Mouse (Mus musculus) CH12.LX (cell line): ENCODE data around the gene U2surp.

Source experiments
- CHD1 ChIP-seq: IDR thresholded peaks from 2 replicates; pipeline ENCODE4 v1.6.1; 2012; ENCODE audit warnings: low read depth, low read length, improper control_type of control experiment, inconsistent platforms
- CTCF ChIP-seq, 2 experiments: IDR thresholded peaks in 1 of 2; conservative IDR thresholded peaks in 1 of 2; 2 replicates each; pipeline ENCODE4 v1.5.1; 2011 to 2012; ENCODE audit warnings: low read depth in 2 of 2, low read length in 2 of 2, improper control_type of control experiment in 1 of 2, inconsistent platforms in 1 of 2, mild to moderate bottlenecking in 1 of 2, moderate library complexity in 1 of 2
- EP300 ChIP-seq: IDR thresholded peaks from 2 replicates; pipeline ENCODE4 v1.6.1; 2011; ENCODE audit warnings: low read length, improper control_type of control experiment
- HCFC1 ChIP-seq: IDR thresholded peaks from 2 replicates; pipeline ENCODE4 v1.6.1; 2012; ENCODE audit warnings: low read depth, mild to moderate bottlenecking, inconsistent platforms, low read length, improper control_type of control experiment
- KAT2A ChIP-seq: IDR thresholded peaks from 2 replicates; pipeline ENCODE4 v1.6.1; 2012; ENCODE audit warnings: low read length, improper control_type of control experiment, inconsistent platforms; ENCODE audit not compliant: insufficient replicate concordance
- MAFK ChIP-seq: IDR thresholded peaks from 2 replicates; pipeline ENCODE4 v1.6.1; 2011; ENCODE audit warnings: low read length, improper control_type of control experiment; ENCODE audit not compliant: insufficient replicate concordance
- MAX ChIP-seq: IDR thresholded peaks from 2 replicates; pipeline ENCODE4 v1.6.1; 2011; ENCODE audit warnings: low read length, improper control_type of control experiment
- POLR2A ChIP-seq: IDR thresholded peaks from 2 replicates; pipeline ENCODE4 v1.6.1; 2011; ENCODE audit warnings: low read depth, mild to moderate bottlenecking, improper control_type of control experiment, low read length
- RAD21 ChIP-seq: IDR thresholded peaks from 2 replicates; pipeline ENCODE4 v1.6.1; 2011; ENCODE audit warnings: low read depth, mild to moderate bottlenecking, low read length, improper control_type of control experiment, moderate library complexity
- RCOR1 ChIP-seq: conservative IDR thresholded peaks from 2 replicates; pipeline ENCODE4 v1.6.1; 2012; ENCODE audit warnings: low read depth, mild to moderate bottlenecking, inconsistent platforms, low read length, improper control_type of control experiment
- USF1 ChIP-seq: IDR thresholded peaks from 2 replicates; pipeline ENCODE4 v1.6.1; 2014; ENCODE audit warnings: low read depth, mild to moderate bottlenecking, inconsistent platforms, low read length, improper control_type of control experiment
- ZC3H11A ChIP-seq: IDR thresholded peaks from 2 replicates; pipeline ENCODE4 v1.6.1; 2012; ENCODE audit warnings: low read depth, mild to moderate bottlenecking, inconsistent platforms, low read length, improper control_type of control experiment
- ZMIZ1 ChIP-seq: IDR thresholded peaks from 2 replicates; pipeline ENCODE4 v1.6.1; 2012; ENCODE audit warnings: low read depth, mild to moderate bottlenecking, inconsistent platforms, low read length, improper control_type of control experiment

DNA sequence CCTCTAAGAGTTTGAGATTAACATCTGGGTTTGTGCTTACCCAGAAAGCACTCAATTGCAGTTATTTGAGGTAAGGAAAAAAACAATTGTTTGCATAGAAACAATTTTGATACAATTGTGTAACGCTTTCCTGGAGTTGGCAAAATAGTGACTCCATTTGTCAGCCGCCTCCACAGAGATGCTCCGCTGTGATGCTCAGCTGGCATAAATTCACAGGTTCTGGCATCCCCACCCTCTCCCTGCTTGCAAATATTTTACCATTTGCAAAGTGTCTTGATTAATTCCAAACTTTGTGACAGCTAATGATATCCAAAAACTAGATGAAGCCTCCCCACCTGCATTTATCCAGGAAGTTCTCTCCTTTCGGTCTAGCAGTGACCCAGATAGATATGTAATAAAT, 99.7 kb downstream of the U2surp start:
- TF ChIP-seq CTCF (conservative IDR thresholded peaks at IDR 0.05 in 1 of 2, IDR thresholded peaks at IDR 0.05 in 1 of 2; ENCODE audit: low read depth in 2 of 2, low read length in 2 of 2) (no peak), ZMIZ1 (no peak), USF1 (no peak), EP300 (no peak), POLR2A (no peak), HCFC1 (no peak), MAX (no peak), KAT2A (no peak), RAD21 (no peak), RCOR1 (no peak), MAFK (no peak), ZC3H11A (no peak), CHD1 (no peak)
